Mouse (Mus musculus) hindbrain, embryonic 13.5 days (tissue): ENCODE measurements around the gene Ltbp4. TPM values are rescaled to one million over a fixed set of nuclear protein-coding genes. Genes with fewer than 3 reads are reported as not detected.

ENCODE experiments used
- ATAC-seq: fragments of 200-750 bp; cut with Nextera tagmentation; 2 replicates; pipeline ENCODE4 v1.8.0; 2017; ENCODE audit warnings: moderate TSS enrichment; ENCODE audit not compliant: low FRiP score
- H3K27ac ChIP-seq: fragments of 300-500 bp; sonication (generic); 2 replicates; pipeline ENCODE4 v1.5.1; 2015; ENCODE audit warnings: inconsistent platforms, mild to moderate bottlenecking, moderate library complexity
- H3K27me3 ChIP-seq: fragments of 300-500 bp; sonication (generic); 2 replicates; pipeline ENCODE4 v1.6.1; 2015; ENCODE audit warnings: mild to moderate bottlenecking, inconsistent platforms
- H3K36me3 ChIP-seq: fragments of 300-500 bp; sonication (generic); 2 replicates; pipeline ENCODE4 v1.6.1; 2015; ENCODE audit warnings: mild to moderate bottlenecking, inconsistent platforms
- H3K4me1 ChIP-seq: fragments of 300-500 bp; sonication (generic); replicated peaks from 2 replicates; pipeline ENCODE4 v1.6.1; 2015; ENCODE audit warnings: inconsistent platforms
- H3K4me2 ChIP-seq: fragments of 300-500 bp; sonication (generic); 2 replicates; pipeline ENCODE4 v1.6.1; 2015; ENCODE audit warnings: inconsistent platforms, mild to moderate bottlenecking, moderate library complexity
- H3K4me3 ChIP-seq: fragments of 300-500 bp; sonication (generic); 2 replicates; pipeline ENCODE4 v1.5.1; 2015; ENCODE audit warnings: mild to moderate bottlenecking, inconsistent platforms
- H3K9ac ChIP-seq: fragments of 300-500 bp; sonication (generic); 2 replicates; pipeline ENCODE4 v1.6.1; 2015; ENCODE audit warnings: mild to moderate bottlenecking, inconsistent platforms
- H3K9me3 ChIP-seq: fragments of 300-500 bp; sonication (generic); 2 replicates; pipeline ENCODE4 v1.6.1; 2016; ENCODE audit warnings: inconsistent platforms
- WGBS: fragments of 180-500 bp; shearing (Covaris S2); methylation state at CpG from one replicate; pipeline ENCODE4 v1.1.7; 2015; 5-methylcytosine and 5-hydroxymethylcytosine counted together
- polyA plus RNA-seq: library from polyadenylated mRNA; unstranded; fragments of >200 nt; fragmentation: Nextera tagmentation; extraction: Ambion mirVana; gene quantifications from 2 replicates; pipeline ENCODE4 v1.2.1, GENCODE M21; 2015

Gene Ltbp4
- polyA plus RNA-seq, result 5.4 and 6.0 TPM in 2 replicates

DNA sequence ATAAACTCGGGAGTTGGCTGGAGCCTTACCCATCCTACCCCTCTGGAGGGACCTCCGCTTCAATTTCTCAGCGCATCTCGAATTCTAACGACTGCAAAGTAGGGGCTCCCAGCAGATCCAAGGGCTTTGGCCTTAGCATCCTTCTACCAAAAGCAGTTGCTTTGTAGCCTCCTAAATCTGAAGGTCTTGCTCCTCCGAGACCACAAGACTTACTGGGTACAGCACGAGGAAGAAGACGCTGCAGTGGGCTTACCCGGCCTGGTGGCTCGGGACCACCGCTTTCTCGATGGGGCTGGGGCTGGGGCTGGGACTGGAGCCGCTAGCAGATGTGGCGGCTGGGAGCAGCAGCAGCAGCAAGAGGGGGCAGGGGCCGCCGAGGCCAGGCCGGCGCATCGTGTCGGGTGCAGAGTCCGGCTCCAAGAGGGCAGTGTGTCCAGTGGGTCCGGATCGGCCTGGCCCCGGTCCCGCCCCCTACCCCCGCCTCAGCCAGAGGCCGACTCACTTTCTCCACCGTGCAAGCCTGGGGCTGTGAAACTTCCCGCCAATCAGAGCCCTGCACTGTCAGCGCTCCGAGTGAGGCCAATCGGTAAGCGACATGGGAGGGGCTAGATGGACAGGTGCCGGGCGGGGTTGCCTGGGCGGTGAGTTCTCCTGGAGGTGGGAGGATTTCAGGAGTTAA is at the start of gene Ltbp4:
Gene Ltbp4, minus strand, starts transcription at position 518 of the 679 bp plus-strand sequence.
- Histone ChIP-seq H3K27ac (no peak within 1 kb of the TSS), H3K27me3 (peaks cover 68% of the 10 kb centered on the region), H3K9me3 (no peaks in the 10 kb centered on the region), H3K9ac (peak within 1 kb of the TSS; percentile 58), H3K4me3 (peak within 1 kb of the TSS; percentile 29), H3K4me2 (peak within 1 kb of the TSS; percentile 53), H3K4me1 (peaks cover 60% of the 10 kb centered on the region), H3K36me3 (peaks cover 13% of the 10 kb centered on the region)
- WGBS, result under 1% methylated on average over 36 of the region's 36 CpGs
- no peak for ATAC-seq

DNA sequence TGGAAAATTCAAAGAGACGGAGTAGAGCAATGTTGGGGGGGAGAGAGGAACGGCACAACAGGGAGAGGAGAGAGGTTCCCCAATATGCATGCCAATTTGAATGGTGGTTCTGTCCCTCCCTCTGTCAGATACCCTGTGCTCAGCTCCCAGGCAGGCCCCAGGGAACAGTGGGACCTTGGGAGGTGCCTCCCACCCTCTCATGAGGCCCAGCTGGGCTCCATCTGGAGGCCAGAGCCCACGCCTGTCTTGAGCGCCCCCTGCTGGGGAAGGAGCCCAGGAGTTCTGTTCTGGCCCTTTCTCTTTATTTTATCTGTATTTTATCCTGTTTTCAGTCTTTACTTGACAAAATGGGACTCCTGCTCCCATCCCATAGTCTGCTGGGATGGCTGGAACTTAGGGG is 47.2 kb upstream of the Ltbp4 start:
- ATAC-seq, result no peak
- 40% methylated on average over 4 of the region's 4 CpGs for WGBS
- H3K4me2 ChIP-seq, result no peak overlapping the region
- H3K36me3 ChIP-seq, result peaks cover 3% of the 10 kb centered on the region; the same call in 1 of the 2 replicates
- no peaks in the 10 kb centered on the region for H3K4me1 ChIP-seq
- no peak overlapping the region for H3K4me3 ChIP-seq
- peaks cover 48% of the 10 kb centered on the region for H3K27me3 ChIP-seq
- no peak overlapping the region for H3K27ac ChIP-seq
- H3K9ac ChIP-seq, result no peak overlapping the region
- no peaks in the 10 kb centered on the region for H3K9me3 ChIP-seq

DNA sequence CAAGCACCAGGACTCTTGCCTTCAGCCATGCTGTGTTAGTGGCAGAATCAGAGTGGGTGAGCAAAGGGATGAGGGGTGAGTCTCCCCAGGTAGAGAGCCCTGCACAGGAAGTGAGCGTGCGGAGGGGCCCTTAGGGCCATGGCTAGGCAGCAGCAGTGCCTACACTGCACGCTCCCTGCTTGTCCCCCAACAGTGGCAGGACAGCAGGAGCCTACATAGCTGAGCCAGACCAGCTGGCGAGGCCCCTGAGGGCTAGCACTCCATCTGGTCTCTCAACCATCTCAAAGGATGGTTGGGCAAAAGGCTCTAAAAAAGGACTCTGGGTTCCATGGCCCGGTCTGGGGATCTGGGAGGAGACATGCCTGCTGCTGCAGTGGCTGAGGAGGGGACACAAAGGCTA is 46.6 kb upstream of the Ltbp4 start:
- no peaks in the 10 kb centered on the region for H3K4me1 ChIP-seq

DNA sequence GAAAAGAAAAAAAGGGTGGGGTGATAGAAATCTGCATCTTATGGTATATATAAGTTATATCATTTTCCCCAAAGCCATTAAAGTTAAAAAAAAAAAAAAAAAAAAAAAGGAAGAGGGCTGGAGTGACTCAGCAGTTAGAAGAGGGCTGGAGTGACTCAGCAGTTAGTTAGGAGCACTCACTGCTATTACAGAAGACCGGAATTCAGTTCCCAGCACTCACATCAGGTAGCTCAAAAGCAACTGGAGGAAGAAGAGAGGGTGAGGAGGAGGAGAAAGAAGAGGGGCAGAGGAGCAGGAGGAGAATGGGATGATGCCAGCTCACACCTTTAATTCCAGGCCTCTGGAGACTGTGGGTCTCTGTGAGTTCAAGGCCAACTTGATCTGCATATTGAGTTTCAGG is 45.7 kb upstream of the Ltbp4 start:
- Histone ChIP-seq H3K9me3 (no peaks in the 10 kb centered on the region), H3K27ac (no peak overlapping the region), H3K27me3 (peaks cover 56% of the 10 kb centered on the region), H3K36me3 (peaks cover 3% of the 10 kb centered on the region; the same call in 1 of the 2 replicates), H3K4me1 (no peaks in the 10 kb centered on the region), H3K4me3 (no peak overlapping the region), H3K4me2 (no peak overlapping the region), H3K9ac (no peak overlapping the region)
- no peak for ATAC-seq
- 94% methylated on average over 1 of the region's 1 CpGs for WGBS

More for the DNA sequence above, 46.6 kb upstream of the Ltbp4 start:
- no peak for ATAC-seq
- Histone ChIP-seq H3K4me2 (no peak overlapping the region), H3K9ac (no peak overlapping the region), H3K27me3 (peaks cover 52% of the 10 kb centered on the region), H3K27ac (no peak overlapping the region), H3K4me3 (no peak overlapping the region), H3K9me3 (no peaks in the 10 kb centered on the region), H3K36me3 (peaks cover 3% of the 10 kb centered on the region; the same call in 1 of the 2 replicates)
- WGBS, result 61% methylated on average over 5 of the region's 5 CpGs

DNA sequence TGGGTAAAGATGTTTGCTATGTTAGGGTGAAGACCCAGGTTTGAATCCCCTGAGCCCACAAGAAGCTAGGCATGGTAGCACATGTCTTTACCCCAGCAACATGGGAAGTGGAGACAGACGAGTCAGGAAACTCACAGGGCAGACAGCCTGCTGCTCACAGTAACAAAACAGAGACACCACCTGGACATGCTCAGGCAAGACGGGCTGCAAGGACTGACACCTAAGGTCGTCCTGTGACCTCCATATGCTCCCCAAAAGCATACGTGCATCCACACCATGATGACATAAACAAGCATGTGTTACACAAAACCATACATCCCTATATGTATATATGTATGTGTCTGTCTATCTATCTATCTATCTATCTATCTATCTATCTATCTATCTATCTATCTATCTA is 44.1 kb upstream of the Ltbp4 start:
- Histone ChIP-seq H3K4me2 (no peak overlapping the region), H3K4me3 (no peak overlapping the region), H3K36me3 (no peaks in the 10 kb centered on the region), H3K9me3 (no peaks in the 10 kb centered on the region), H3K4me1 (no peaks in the 10 kb centered on the region), H3K9ac (no peak overlapping the region), H3K27ac (no peak overlapping the region), H3K27me3 (peaks cover 61% of the 10 kb centered on the region)
- WGBS, result 62% methylated on average over 4 of the region's 4 CpGs
- no peak for ATAC-seq

DNA sequence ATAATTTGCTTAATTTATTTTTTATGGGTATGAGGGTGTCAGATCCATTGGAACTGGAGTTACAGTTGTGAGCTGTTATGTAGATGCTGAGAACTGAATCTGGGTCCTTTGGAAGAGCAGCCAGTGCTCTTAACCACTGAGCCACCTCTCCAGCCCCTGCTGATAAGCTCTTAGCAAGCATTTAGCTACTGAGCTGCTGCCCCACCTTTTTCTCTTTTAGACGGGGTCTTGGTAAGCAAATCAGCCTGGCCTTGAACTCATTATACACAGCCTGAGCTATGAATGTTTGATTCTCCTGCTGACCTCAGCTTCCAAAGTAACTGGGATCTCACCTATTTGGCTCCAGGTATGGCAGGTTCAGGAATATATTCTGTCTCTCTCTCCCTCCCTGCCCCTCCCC is 43.5 kb upstream of the Ltbp4 start:
- 54% methylated on average over 1 of the region's 1 CpGs for WGBS
- H3K4me3 ChIP-seq, result no peak overlapping the region
- no peak for ATAC-seq
- peaks cover 67% of the 10 kb centered on the region for H3K27me3 ChIP-seq
- no peak overlapping the region for H3K9ac ChIP-seq
- H3K9me3 ChIP-seq, result no peaks in the 10 kb centered on the region
- H3K36me3 ChIP-seq, result no peaks in the 10 kb centered on the region
- no peak overlapping the region for H3K4me2 ChIP-seq
- H3K4me1 ChIP-seq, result no peaks in the 10 kb centered on the region
- no peak overlapping the region for H3K27ac ChIP-seq

DNA sequence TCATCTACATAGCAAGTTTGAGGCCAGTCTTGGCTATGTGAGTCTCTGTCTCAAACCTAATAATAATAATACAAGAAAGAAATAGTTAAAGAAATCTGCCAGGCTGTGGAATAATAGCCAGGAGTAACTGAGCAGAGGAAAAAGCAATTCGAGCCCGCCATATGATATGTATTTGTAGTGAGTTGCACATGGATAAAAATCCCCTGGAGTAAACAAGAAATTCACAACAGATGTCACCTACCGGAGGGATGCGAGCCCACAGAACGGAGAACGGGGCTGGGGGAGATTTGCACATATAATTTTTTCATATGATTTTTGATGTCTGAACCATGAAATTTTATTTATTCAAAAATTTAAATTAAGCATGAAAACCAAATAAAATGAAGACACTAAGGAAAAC is 42.3 kb upstream of the Ltbp4 start:
- ATAC-seq, result no peak
- peaks cover 69% of the 10 kb centered on the region for H3K27me3 ChIP-seq
- WGBS, result 71% methylated on average over 6 of the region's 6 CpGs

DNA sequence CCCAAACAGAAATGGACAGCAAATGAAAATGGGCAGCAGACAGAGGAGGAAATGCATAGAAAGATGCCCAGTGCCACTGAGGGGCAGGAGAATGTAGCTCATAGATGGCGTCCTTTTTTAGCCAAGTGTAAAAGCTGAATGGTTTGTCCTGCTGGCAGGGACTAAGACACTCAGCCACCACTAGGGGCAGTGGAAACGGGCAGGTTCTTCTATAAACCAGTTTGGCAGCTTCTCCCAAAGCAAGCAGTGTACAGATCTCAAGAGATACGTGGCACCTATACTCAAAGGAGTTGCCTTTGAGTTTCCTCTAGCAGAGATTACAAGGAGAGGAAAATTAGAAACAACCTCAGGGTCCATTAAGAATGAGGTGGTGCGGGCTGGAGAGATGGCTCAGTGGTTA is 40.9 kb upstream of the Ltbp4 start:
- no peaks in the 10 kb centered on the region for H3K36me3 ChIP-seq
- WGBS, result 29% methylated on average over 4 of the region's 4 CpGs
- H3K4me1 ChIP-seq, result peaks cover 4% of the 10 kb centered on the region; the same call in 1 of the 2 replicates
- H3K27me3 ChIP-seq, result peaks cover 72% of the 10 kb centered on the region
- no peak for ATAC-seq
- H3K27ac ChIP-seq, result no peak overlapping the region
- H3K4me2 ChIP-seq, result no peak overlapping the region
- no peak overlapping the region for H3K9ac ChIP-seq
- no peak overlapping the region for H3K4me3 ChIP-seq
- H3K9me3 ChIP-seq, result no peaks in the 10 kb centered on the region

More for the DNA sequence above, 42.3 kb upstream of the Ltbp4 start:
- peaks cover 4% of the 10 kb centered on the region; the same call in 1 of the 2 replicates for H3K4me1 ChIP-seq
- H3K27ac ChIP-seq, result no peak overlapping the region
- H3K4me2 ChIP-seq, result no peak overlapping the region
- H3K9me3 ChIP-seq, result no peaks in the 10 kb centered on the region
- H3K4me3 ChIP-seq, result no peak overlapping the region
- no peak overlapping the region for H3K9ac ChIP-seq
- H3K36me3 ChIP-seq, result no peaks in the 10 kb centered on the region

DNA sequence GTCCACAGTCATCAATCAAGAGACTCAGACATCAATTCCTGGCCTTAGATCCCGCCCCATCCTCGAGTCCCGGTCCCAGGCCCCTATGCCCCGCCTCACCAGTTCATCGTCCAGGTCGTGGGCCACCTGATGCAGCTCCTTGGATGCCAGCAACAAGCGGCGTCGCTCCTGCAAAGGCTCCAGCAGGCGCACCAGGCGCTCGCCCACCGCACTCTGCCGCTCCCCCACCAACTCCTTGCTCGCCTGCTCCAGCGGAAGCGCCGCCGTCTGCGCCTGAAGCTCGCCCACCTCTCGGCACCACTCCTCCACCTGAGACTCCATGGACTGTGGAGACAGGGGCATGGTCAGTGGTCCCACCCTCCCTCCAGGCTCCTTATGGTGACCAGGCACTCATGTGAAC is 37.8 kb upstream of the Ltbp4 start:
- no peak for ATAC-seq
- peaks cover 8% of the 10 kb centered on the region for H3K4me1 ChIP-seq
- H3K9me3 ChIP-seq, result no peaks in the 10 kb centered on the region
- no peak overlapping the region for H3K27ac ChIP-seq
- 0 out of 2 replicates have a peak overlapping the region, but pooled peaks have one; percentile 15 for H3K4me2 ChIP-seq
- 3% methylated on average over 22 of the region's 22 CpGs for WGBS
- H3K4me3 ChIP-seq, result 0 out of 2 replicates have a peak overlapping the region, but pooled peaks have one; percentile 8
- peaks cover 91% of the 10 kb centered on the region for H3K27me3 ChIP-seq
- H3K36me3 ChIP-seq, result peaks cover 13% of the 10 kb centered on the region
- H3K9ac ChIP-seq, result peak overlapping the region; percentile 35; the same call in 1 of the 2 replicates

DNA sequence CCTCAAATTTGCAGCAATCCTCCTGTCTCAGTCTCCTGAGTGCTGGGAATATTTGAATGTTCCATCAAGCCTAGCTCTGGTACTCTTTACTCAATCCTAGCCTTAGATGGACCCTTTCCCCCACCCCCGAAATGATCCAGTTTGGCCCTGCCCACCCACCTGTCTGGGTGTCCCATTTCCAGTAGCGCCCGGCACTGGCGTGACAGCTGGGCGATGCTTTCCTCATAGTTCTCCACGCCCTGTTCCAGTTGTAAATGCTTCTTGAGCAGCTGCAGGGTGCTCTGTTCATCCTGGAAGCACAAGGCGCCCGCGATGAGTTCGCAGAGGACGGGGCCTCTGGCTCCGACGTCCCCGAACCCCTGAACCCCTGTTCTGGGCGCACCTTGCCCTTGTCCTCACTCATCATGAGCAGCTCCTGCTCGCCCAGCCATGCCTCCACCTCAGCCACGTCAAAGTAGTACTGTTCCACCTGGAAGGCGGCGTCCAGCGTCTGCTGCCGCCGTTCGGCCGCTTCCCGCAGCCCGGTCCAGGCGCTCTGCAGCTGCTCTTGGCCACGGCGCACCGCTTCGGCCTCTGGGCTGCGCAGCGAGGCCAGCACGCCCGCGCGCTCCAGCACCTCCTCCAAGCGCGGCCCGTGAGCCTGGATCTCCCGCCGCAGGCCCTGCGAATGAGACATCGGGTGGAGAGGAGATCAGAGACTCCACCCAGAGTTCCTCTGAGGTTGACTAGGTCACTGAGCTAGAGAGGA is 34.4 kb upstream of the Ltbp4 start:
- peaks cover 97% of the 10 kb centered on the region for H3K27me3 ChIP-seq
- 6% methylated on average over 44 of the region's 44 CpGs for WGBS
- peaks cover 27% of the 10 kb centered on the region for H3K36me3 ChIP-seq
- 0 out of 2 replicates have a peak overlapping the region, but pooled peaks have one; percentile 6 for H3K4me2 ChIP-seq
- ATAC-seq, result no peak
- no peak overlapping the region for H3K27ac ChIP-seq
- peaks cover 15% of the 10 kb centered on the region for H3K4me1 ChIP-seq
- H3K9ac ChIP-seq, result peak overlapping the region; percentile 13; the same call in 1 of the 2 replicates
- H3K9me3 ChIP-seq, result 0 out of 2 replicates have a peak, but pooled peaks cover 4% of the 10 kb centered on the region
- H3K4me3 ChIP-seq, result peak overlapping the region; percentile 8; the same call in 1 of the 2 replicates

DNA sequence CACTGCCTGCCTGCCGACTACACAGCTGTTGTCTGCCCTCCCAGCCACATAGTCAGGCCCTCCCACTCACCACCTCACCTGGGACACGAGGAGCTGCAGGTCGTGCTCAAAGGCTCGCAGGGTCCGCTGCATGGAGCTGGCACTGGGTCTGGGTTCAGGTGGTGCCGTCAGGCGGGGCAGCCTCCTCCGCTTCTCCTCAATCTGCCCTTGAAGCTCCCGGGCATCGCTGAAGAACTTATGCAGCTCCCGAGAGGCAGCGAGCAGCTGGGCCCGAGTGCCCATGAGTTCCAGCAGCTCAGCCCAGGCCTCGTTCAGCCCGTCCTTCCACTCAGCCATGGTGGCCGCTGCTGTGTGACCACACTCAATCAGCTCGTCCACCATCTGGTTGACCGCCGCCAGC is 31.6 kb upstream of the Ltbp4 start:
- Histone ChIP-seq H3K4me3 (no peak overlapping the region), H3K9me3 (0 out of 2 replicates have a peak, but pooled peaks cover 4% of the 10 kb centered on the region), H3K27me3 (peaks cover 100% of the 10 kb centered on the region), H3K4me2 (no peak overlapping the region), H3K27ac (no peak overlapping the region), H3K9ac (no peak overlapping the region), H3K4me1 (peaks cover 14% of the 10 kb centered on the region), H3K36me3 (peaks cover 35% of the 10 kb centered on the region)
- no peak for ATAC-seq
- 79% methylated on average over 19 of the region's 19 CpGs for WGBS

DNA sequence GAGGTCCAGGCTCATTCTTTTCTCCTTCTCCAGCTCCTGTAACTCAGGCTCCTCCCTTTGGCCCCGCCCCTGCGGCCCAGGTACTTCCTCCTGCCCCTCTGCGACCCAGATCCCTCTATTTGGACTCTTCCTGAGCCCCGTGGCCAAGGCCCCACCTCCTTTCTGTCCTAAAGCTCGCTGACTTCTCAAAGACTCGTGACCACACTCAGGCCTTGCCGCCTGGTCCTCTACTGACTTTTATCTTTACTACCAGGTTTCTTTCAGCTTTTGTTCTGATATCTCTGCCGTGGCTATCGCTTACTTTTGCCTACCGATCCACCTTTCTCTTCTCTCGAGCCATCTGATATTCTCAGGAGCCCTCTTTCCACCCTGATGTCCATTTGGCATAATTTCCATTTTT is 30.5 kb upstream of the Ltbp4 start:
- no peak overlapping the region for H3K4me3 ChIP-seq
- H3K4me2 ChIP-seq, result no peak overlapping the region
- H3K27ac ChIP-seq, result no peak overlapping the region
- H3K36me3 ChIP-seq, result peaks cover 37% of the 10 kb centered on the region
- H3K9me3 ChIP-seq, result 0 out of 2 replicates have a peak, but pooled peaks cover 4% of the 10 kb centered on the region
- peaks cover 15% of the 10 kb centered on the region for H3K4me1 ChIP-seq
- peaks cover 100% of the 10 kb centered on the region for H3K27me3 ChIP-seq
- 16% methylated on average over 11 of the region's 11 CpGs for WGBS
- H3K9ac ChIP-seq, result peak overlapping the region; percentile 24; the same call in 1 of the 2 replicates
- no peak for ATAC-seq
